Mouse (Mus musculus): Measurements from ENCODE around the gene Unc13b.

GRCm38 (mm10) chr4:43165403-43166005, 106.8 kb downstream of the Unc13b start:
- TF ChIP-seq GATA1 (IDR thresholded peaks at IDR 0.05; ENCODE audit: low read length) (no peak), TAL1 (IDR thresholded peaks at IDR 0.05; ENCODE audit: low read length) (no peak)
